Mouse (Mus musculus): Measurements from ENCODE around the gene Foxp1.

Gene Foxp1

DNA sequence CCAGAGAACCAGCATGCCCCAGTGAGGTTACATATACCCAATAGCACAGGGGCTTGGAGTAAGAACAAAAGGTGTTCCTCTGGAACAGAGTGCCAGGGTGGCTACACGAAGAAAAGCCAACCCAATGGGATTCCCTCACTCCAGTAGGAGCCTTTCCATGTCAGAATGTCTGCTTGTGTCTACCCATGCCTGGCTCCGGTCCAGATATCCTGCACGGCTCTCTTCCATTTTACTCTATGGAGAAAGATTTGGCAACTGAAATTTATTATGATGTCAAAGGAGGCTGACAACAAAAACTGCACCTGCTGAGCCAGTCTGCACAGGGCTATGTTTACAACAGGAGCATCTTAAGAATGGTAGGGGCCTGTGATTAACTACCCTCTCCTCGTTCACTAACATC, 233.3 kb downstream of the Foxp1 start:
- DNase-seq (ENCODE audit: low spot score in 2 of 2) = no peak

DNA sequence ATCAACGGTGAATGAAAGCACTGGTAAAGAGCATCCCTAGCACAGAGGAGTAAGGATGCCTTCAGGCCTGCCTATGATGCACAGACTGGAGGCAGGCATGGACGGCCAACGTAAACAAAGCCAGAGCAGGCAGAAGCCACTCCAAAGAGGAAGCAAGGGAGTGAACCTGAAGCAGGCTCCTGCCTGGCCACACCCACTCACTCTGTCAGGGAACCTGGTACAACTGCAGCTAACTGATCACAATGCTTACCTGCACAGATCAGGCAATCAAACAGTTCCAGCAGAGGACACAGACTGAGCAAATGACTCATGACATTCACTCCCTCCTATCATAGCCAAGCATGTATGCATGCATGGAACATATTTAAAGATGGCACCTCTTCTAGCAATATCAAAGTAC, 237.5 kb downstream of the Foxp1 start:
- DNase-seq (ENCODE audit: low spot score in 2 of 2) = no peak

DNA sequence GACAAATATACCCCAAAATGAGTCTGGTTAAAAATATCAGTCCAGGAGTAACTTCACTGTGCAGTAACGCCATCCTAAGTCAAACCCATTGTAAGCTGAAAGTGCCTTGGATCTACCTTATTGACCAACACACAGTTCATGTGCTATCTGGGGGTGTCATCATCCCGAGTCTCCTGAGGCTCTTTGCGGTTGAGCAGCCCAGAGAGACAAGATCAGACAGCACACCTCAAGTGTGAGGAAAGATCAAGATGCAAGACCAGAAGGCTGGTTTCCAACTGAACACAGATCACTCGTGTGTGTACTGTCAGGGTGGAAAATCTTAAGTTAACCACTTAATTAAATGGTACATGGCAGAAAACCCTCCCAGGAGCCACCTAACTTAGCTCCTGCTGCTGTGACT, 238.5 kb downstream of the Foxp1 start:
- no peak for DNase-seq (ENCODE audit: low spot score in 2 of 2)

DNA sequence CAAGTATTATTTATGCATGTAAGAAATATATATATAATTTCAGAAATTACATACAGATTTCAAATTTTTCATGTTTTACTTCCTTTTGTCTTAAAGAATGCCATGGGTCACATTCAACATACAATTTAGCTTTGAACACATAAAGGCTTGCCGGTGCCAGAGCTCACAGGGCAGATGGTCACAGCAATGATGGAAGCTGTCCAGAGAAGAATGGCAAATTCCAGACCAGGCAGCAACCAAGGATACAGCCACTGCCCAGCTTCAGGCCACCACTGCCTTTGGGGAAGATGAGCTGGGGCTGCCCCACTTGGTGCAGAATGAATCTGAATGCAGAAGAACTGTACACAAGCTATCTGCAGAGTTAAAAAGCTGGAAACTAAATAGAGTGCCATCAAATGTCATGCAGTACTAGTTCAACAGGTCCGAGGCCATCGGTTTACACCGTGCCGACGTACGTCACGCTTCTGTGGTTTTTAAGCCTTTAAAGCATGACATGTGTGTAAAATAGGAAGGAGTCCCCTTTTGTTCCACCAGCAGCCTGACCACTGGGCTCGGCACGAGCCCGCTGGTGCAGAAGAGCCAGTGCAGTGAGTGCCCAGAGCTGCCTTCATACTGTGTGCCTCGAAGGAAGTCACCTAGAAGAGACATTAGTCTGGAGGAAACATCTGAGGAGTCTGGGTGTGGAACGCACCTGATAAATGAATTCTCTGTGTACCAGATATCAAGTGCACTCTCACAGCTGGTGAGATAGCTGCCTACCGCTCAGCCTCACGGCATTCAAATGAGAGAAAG, 239.5 kb downstream of the Foxp1 start:
- DNase-seq (ENCODE audit: low spot score in 2 of 2) = no peak

DNA sequence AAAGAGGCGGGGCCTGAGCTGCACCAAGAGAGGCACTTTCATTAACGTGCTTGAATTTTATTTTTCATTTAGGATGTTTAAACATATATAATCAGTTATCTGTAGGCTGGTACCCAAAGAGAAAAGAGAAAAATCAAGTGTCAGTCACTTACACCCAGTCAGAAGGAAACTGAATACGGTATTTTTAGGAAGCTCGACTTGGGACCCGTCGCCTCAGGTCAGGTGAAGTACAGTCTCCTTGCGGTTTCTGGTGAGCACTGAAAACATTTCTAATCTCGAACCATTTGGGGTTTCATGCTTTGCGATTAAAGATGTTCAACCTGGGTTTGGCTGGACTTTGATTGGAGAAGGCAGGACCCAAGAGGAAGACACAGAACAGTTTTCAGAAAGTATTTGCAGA, 241.1 kb downstream of the Foxp1 start:
- DNase-seq (ENCODE audit: low spot score in 2 of 2) = no peak

DNA sequence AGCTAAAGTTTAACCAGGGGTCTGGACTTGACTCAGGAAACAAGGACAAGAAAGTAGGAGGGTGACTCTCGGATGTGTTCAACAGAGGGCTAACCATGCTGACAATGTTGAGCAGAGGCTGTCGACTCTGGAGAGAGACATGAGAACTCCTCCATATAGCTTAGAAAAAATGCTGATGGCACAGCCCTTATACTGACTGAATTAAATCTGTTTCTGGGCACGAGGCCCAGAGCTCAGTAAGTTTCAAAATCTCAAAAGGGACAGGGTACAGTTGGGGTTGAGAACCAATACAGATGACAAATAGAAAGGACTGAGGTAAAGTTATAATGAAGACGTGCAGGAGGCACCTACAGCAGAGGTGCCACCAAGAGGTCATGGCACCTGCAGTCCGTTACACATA, 241.9 kb downstream of the Foxp1 start:
- DNase-seq (ENCODE audit: low spot score in 2 of 2) = no peak

DNA sequence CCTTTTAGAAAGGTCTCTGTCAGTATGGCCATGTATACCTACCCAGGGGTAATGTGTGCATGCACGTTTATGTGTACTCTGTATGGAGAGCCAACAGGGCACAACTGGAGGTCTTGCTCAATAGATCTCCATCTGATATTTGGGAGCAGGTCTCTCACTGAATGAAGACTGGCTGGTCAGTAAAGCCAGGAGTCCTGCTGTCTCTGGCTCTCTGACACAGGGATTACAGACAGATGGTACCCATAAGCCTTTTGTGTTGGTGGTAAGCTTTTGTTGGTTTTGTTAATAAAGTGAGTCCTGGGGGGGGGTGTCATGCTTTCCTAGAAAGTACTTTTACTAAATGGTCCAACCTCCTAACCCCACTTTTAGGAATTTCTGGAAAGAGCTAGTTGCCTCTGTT, 245.3 kb downstream of the Foxp1 start:
- DNase-seq (ENCODE audit: low spot score in 2 of 2) = no peak

DNA sequence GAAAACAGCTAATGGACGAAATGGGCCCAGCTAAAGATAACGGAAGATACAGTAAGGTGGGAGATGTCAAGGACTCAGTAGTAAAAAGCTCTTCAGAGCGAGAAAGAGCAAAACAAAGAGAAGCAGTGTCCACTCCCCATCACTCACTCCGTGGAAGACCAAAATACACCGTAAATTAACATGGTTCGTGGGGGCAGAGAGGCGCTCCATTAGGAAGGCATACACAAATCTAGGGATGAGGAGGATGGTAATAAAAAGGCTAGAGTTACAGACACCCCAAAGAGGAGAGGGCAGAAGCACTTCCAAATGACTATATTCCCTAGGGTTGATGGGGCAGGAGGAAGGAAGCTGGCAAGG, 246.2 kb downstream of the Foxp1 start:
- DNase-seq (ENCODE audit: low spot score in 2 of 2) = no peak

DNA sequence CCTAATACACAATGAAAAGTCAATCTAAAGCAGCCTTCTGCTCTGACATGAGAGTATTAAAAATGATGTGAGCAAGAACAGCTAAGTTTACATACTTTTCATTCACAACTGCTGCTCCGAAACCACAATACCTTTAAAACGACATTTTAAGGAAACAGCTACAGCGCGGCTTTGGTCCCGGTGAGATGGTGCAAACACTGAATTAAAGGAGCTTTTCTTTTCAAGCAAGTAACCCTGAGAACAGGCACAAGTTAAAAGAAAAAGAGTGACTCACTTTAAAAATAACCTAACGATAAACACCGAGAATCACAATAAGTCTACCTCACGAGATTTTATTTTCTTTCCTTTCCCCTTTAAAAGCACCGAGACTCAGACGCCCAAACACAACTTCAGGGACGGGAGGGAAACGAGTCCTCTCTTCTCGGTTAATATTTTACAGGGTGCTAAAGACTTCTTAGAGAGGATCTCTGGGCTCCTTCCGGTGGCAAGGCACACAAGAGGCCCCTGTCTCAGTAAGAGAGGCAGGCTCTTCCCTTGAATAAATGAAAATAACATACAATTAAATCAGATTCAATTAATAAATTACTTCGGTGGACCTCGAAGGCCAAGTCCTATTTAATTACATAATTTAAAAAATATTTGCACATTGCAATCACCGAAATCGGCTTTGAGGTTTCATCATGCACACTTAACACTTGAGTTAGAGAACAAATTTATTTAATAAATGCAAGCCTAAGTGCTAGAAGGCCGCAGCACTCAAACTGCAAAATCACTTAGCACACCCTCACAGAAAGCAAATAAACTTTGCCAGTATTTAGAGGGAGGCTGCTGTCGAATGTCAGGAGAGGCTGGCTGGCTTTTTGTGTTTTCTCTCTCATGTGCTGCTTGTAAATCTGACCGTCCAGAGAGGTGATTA, 246.9 kb downstream of the Foxp1 start:
- DNase-seq (ENCODE audit: low spot score in 2 of 2) = no peak

DNA sequence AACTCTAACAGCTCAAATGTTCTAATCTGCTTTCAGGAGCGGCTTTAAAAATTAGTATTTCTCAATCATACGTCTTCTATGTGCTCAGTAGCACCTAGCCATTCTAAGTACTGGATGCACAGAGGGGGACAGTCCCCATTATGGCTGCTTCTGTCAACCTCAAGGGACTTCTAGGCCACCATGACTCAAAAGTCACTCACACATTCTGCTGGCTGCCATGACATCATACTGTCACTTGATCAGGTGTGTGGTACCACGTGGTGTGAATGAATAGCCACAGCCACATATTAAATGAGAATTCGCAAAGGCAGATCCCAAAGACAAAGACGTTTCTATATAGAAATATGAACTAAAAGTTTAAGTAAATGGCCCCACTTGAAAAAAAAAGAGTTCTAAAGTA, 247.9 kb downstream of the Foxp1 start:
- DNase-seq (ENCODE audit: low spot score in 2 of 2) = no peak

DNA sequence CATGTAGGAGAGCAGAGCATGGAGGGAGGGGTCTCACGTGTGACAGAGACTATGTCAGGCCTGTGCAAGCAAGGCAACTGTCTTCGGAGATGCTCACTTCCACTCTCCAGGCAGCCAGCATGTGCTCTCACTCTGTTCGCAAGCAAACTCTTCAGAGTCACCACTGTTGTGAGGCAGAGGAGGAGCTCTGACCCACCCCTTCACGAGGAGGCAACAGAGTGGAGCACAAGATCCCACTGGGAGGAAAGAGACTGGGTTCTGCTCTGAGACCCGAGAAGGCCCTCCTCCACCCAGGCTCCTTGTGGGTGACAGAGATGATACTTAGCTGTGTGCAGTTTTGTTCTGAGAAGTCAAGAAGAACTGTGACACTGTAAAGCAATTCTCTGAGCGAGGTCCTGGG, 248.3 kb downstream of the Foxp1 start:
- DNase-seq (ENCODE audit: low spot score in 2 of 2) = no peak

DNA sequence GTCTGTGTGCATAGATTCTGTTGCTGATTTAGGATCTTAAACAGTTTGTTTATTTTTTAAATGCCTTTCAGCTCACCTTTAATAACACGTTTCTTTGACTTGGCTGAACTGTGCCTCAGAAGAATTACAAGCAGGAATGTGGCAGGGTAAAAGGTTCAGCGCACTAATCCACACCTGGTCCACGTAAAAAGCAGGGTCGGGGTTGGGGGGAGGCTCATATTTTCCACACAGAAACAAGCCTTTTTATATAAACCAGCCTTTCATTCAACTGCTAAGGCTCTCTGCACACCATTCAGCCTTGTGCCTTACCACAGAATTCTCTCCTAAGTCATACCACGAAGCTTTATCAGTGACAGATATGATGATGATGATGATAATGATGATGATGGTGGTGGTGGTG, 249.3 kb downstream of the Foxp1 start:
- DNase-seq (ENCODE audit: low spot score in 2 of 2) = no peak

DNA sequence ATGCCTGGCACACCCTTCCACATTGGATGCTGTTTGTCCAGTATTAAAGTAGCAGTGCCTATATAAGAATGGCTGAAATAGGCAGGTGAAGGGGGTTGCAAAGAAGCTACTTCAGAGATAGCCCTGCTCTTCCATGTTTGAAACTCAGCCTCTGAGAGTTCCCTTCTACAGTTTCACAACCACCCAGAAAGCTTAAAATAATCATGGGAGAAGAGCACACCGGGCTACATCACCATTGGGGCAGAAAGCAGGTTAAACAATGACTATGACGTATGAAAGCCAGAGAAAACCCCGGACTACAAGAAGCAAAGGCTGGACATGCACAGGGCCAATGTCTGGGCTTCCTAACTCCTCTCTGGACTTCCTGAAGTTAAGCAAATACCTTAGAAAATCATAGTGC, 250.3 kb downstream of the Foxp1 start:
- DNase-seq (ENCODE audit: low spot score in 2 of 2) = no peak

DNA sequence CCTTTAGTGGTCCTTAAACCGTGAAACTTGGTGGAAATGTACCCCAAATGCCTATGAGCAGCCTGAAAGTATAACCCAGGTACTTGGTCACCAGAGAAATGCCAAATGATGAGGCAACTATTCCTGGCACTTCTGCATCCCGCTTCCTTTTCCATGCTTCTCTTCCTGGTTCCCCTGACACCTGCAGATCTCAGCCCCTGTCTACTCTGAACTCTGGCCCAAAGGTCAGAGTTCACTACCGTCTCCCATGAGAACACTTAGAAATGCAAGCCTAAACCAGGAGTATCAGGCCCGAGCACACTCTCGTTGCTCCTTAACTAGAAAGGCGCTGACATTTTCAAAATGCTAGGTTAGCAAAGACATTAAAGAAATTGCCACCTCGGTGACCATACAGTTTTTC, 250.8 kb downstream of the Foxp1 start:
- no peak for DNase-seq (ENCODE audit: low spot score in 2 of 2)

DNA sequence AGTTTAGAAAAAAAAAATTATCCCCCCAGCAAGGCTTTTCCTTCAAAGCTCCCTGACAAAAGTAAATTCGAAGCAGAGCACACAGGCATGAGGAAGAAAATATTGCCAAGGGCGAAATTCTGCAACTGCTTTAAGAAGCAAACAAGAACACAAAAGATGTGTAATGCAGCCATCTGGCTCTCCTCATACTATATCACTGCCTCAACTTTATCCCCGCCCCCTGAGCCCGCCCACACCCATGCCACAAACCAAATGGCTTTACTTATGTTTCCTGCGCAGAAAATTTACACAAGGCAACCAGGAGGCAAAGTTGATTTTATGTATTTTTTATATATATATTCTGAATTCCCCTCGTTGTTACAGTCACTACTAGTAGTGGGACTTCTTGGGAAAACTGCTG, 252.6 kb downstream of the Foxp1 start:
- no peak for DNase-seq (ENCODE audit: low spot score in 2 of 2)

DNA sequence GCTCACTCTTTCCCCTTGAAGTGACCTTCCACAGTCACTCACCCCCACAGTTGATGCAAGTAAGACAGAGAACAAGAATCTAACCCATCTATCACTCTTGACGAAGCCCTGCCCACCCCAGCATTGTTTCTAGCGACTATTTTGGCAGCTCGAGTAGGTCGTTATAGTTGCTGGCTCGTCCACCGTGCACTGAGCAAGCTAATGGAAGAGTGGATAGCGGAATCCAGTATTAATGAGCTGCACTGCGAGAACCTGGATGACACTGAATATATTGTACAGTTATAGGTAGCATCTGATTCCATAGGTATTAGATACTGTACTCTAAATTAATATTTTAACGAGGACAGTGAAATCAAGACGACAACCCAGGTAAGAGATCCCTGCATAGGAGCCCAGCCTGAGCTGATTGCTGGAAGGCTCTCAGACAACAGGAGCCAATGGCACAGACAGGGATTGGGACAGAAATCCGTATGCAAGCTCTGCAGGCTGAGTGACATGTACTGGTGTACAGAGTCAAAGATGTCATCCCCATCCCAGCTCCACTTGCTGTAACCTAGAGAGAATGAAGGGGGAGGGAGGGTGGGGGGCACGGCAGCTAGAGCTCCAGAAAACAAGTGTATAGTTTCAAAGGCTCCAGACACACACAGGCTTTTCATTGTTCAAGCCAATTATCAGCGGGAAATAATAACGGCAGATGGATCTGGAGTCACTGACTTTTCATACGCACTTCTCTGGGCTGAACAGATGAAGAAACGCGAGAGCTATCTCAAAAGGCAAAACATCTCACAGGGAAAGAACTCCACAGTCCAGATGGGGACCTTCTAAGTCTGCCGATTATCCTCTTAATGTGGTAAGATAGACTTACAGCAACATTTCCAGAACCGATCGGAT, 254.1 kb downstream of the Foxp1 start:
- no peak for DNase-seq (ENCODE audit: low spot score in 2 of 2)

DNA sequence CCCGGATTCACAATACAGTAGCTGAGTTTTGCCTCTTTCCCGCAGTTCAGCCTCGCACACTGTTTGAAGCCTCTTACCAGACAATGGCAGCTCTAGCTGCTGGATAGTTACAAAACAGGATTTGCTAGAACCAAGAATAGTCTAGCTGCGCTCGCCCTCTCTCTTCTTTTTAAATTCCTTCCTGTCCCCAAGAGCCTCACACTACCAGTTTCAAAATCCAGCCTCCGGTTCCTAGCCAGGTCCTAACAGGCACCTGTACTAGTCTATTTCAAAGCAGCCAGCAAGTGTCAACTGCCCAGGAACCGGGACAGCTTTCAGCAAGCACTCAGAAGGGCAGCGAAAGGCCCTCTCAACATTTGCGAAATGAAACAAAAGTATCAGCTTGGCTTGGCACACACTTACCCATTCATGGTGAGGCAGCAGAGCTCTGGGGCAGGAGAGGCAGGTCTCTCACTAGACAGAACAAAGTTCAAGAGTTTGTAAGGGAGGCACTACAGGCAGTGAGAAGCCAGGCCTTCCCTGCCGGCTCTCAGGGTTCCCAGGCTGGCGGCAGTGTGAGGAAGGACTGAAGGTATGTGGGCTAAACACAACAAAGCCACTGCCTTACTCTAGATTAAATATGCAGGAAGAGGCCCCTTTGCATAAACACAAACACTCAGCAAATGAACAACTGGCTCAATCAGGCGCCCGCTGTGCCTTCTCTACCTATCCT, 256.4 kb downstream of the Foxp1 start:
- DNase-seq (ENCODE audit: low spot score in 2 of 2) = peak; percentile 26 to 37

DNA sequence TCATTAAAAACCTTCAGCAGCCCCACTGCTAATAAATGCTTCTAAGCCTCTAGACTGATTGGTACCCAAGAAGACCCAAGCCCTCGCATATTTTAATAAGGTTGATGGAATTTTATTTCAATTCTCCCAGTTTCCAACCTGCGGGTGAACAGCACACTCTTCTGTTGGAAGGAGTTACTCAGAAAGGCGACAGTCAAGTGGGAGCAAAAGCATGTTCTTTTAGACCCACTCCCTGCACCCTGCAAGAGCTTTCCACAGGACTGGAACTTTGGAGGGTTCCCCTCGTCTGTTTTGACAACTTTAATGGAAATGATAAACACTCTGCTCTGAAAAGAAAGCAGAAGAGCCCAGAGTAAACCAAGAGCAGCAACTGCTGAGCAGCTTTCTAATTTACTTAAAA, 257.3 kb downstream of the Foxp1 start:
- DNase-seq (ENCODE audit: low spot score in 2 of 2) = no peak

DNA sequence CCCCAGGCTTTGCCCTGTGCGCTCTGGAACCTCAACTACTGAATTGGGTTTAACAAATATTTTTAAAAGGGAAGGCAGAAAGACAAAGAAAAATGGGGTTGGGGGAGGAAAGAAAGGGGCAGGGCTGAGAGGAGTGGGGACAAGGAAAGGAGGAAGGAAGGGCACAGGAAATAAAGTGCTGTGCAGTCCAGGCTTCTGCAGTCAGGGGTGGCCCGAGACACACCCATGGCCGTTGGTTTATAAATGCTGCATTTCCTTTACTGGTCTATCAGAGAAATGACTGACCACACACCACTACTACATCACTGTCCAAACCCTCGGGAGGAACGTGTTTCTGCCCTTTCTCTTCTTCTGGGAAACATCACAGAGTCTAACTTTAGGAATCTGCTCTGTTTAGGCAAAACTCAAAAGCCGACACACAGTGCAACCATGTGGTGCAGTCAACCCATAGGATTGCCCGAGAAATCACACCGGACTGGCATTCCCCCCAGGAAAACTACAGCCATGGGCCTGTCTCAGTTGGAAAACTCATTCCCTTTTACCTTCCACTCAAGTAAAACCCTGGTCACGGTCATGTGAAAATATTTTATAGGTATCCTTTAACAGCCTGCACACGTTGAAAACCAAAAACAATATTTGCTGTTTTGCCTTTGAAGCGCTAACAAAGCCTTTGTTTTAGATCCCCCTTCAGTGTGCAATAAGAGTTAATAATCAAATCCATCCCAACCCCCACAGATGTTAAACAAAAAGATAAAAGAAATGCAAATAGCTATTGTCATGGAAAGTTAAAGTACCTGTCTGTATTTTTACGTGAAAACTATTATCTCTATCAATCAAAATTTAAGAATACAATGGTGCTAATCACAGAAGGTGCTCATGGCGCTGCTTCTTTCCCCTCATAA, 258.1 kb downstream of the Foxp1 start:
- DNase-seq (ENCODE audit: low spot score in 2 of 2) = no peak

DNA sequence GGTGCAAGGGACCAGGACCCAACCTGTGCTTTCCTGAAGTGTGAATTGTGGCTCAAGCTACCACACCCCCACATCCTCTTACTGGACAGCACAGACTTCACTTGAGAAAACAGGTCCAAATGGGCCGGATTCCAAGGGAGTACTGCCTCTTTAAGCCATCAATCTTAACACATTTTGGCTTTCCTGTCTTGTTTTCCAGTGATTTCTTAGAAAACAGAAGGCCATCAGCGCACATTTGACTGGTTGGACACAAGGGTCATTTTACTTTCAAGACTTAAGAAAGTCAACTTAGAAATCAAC, 258.7 kb downstream of the Foxp1 start:
- no peak for DNase-seq (ENCODE audit: low spot score in 2 of 2)

All from urinary bladder, postnatal 36 days (tissue).